Mouse (Mus musculus) forebrain, embryonic 11.5 days (tissue): ENCODE data around the gene Kdf1. TPM values are rescaled to one million over a fixed set of nuclear protein-coding genes. Genes with fewer than 3 reads are reported as not detected.
A peak's percentile ranks its signal among the peaks of the same experiment; 100 is the strongest.

ENCODE experiments used
- ATAC-seq: fragments of 200-750 bp; cut with Nextera tagmentation; replicated peaks from 2 replicates; pipeline ENCODE4 v1.8.0; 2017; ENCODE audit warnings: moderate TSS enrichment; ENCODE audit not compliant: low FRiP score
- DNase-seq: peaks from one replicate; pipeline ENCODE4 v3.0.0-alpha.2; 2017; ENCODE audit warnings: low spot score
- H3K27ac ChIP-seq: fragments of 300-500 bp; sonication (generic); 2 replicates; pipeline ENCODE4 v1.5.1; 2014; ENCODE audit warnings: low read depth, low read length
- H3K27me3 ChIP-seq: fragments of 300-500 bp; sonication (generic); 2 replicates; pipeline ENCODE4 v1.6.1; 2014; ENCODE audit warnings: mild to moderate bottlenecking, low read length, mixed read lengths; ENCODE audit not compliant: control insufficient read depth, insufficient read depth
- H3K36me3 ChIP-seq: fragments of 300-500 bp; sonication (generic); 2 replicates; pipeline ENCODE4 v1.6.1; 2014; ENCODE audit warnings: mild to moderate bottlenecking, low read length, moderate library complexity, mixed read lengths; ENCODE audit not compliant: control insufficient read depth, insufficient read depth
- H3K4me1 ChIP-seq: fragments of 300-500 bp; sonication (generic); replicated peaks from 2 replicates; pipeline ENCODE4 v1.6.1; 2014; ENCODE audit warnings: low read length, mixed read lengths; ENCODE audit not compliant: control insufficient read depth, insufficient read depth
- H3K4me2 ChIP-seq: fragments of 300-500 bp; sonication (generic); 2 replicates; pipeline ENCODE4 v1.6.1; 2014; ENCODE audit warnings: low read depth, mild to moderate bottlenecking, low read length, moderate library complexity, mixed read lengths; ENCODE audit not compliant: severe bottlenecking
- H3K4me3 ChIP-seq: fragments of 300-500 bp; sonication (generic); 2 replicates; pipeline ENCODE4 v1.5.1; 2014; ENCODE audit warnings: low read depth, low read length
- H3K9ac ChIP-seq: fragments of 300-500 bp; sonication (generic); 2 replicates; pipeline ENCODE4 v1.6.1; 2014; ENCODE audit warnings: low read length
- H3K9me3 ChIP-seq: fragments of 300-500 bp; sonication (generic); 2 replicates; pipeline ENCODE4 v1.6.1; 2016; ENCODE audit warnings: low read length, mixed read lengths; ENCODE audit not compliant: control insufficient read depth
- WGBS: fragments of 180-500 bp; shearing (Covaris S2); extraction: QIAGEN DNeasy Blood & Tissue Kit; methylation state at CpG from one replicate; pipeline ENCODE4 v1.1.7; 2014; 5-methylcytosine and 5-hydroxymethylcytosine counted together
- microRNA-seq: library from miRNA; unstranded; fragments of <30 nt; microRNA quantifications from one replicate; pipeline ENCODE4, GENCODE M21; 2016; ENCODE audit not compliant: insufficient number of aligned reads
- polyA plus RNA-seq: library from polyadenylated mRNA; unstranded; fragments of >200 nt; fragmentation: Nextera tagmentation; extraction: Ambion mirVana; gene quantifications from 2 replicates; pipeline ENCODE4 v1.2.1, GENCODE M21; 2014

The Kdf1 gene
- polyA plus RNA-seq, 1 experiment from 2014 or later = 1.1 TPM

- Histone ChIP-seq H3K4me2 (peak overlapping the region; percentile 92), H3K27ac (peak overlapping the region; percentile 84; the same call in 1 of the 2 replicates), H3K9ac (peak overlapping the region; percentile 91), H3K27me3 (no peaks in the 10 kb centered on the region), H3K9me3 (no peaks in the 10 kb centered on the region), H3K4me3 (peak overlapping the region; percentile 96), H3K36me3 (peaks cover 2% of the 10 kb centered on the region; the same call in 1 of the 2 replicates), H3K4me1 (no peaks in the 10 kb centered on the region)
- under 1% methylated on average over 41 of the region's 41 CpGs for WGBS
- ATAC-seq = peak; percentile 44; the same call in 1 of the 2 replicates
- peak; percentile 58 for DNase-seq
These were observed 56.1 kb downstream of the Kdf1 start for GRCm38 (mm10) chr4:133574843-133575202.

- DNase-seq (no peak), ATAC-seq (no peak)
- no peaks in the 10 kb centered on the region for H3K9me3 ChIP-seq
- H3K4me3 ChIP-seq = no peak overlapping the region
- H3K4me1 ChIP-seq = no peaks in the 10 kb centered on the region
- H3K9ac ChIP-seq = no peak overlapping the region
- no peak overlapping the region for H3K4me2 ChIP-seq
- WGBS = 75% methylated on average over 12 of the region's 12 CpGs
- H3K27ac ChIP-seq = no peak overlapping the region
- no peaks in the 10 kb centered on the region for H3K27me3 ChIP-seq
- peaks cover 5% of the 10 kb centered on the region; the same call in 1 of the 2 replicates for H3K36me3 ChIP-seq
These were observed 59.2 kb downstream of the Kdf1 start for GRCm38 (mm10) chr4:133577983-133578382.

Small RNAs within 50 kb of the gene (microRNA-seq; reads per million reads assigned to microRNA genes)
- not detected for gene Gm23158

Other genes starting within 250 kb of the Kdf1 start
- gene Tmem222, start 241.2 kb upstream of the Kdf1 start, polyA plus RNA-seq = 80.6 and 90.9 TPM in 2 replicates
- gene Wdtc1, start 165.5 kb upstream of the Kdf1 start, polyA plus RNA-seq = 21.0 and 24.7 TPM in 2 replicates
- 7.4 and 9.4 TPM in 2 replicates for gene Slc9a1, start 149.3 kb upstream of the Kdf1 start, polyA plus RNA-seq
- 0.76 and 0.80 TPM in 2 replicates for gene Tent5b, start 38.8 kb upstream of the Kdf1 start, polyA plus RNA-seq
- gene Trnp1, start 20.4 kb upstream of the Kdf1 start, polyA plus RNA-seq = 1.8 and 1.9 TPM in 2 replicates
- 348 and 363 TPM in 2 replicates for gene Nudc, start 27.0 kb downstream of the Kdf1 start, polyA plus RNA-seq
- gene Nr0b2, start 34.4 kb downstream of the Kdf1 start, polyA plus RNA-seq = 0.16 TPM in 1 of 2 replicates, not detected in the other
- gene Gpatch3, start 55.8 kb downstream of the Kdf1 start, polyA plus RNA-seq = 9.2 and 9.3 TPM in 2 replicates
- 28.6 and 31.8 TPM in 2 replicates for gene Gpn2, start 65.4 kb downstream of the Kdf1 start, polyA plus RNA-seq
- 11.6 and 15.7 TPM in 2 replicates for gene Sfn, start 83.2 kb downstream of the Kdf1 start, polyA plus RNA-seq
- 4.8 and 6.3 TPM in 2 replicates for gene Zdhhc18, start 131.2 kb downstream of the Kdf1 start, polyA plus RNA-seq
- 17.2 and 17.8 TPM in 2 replicates for gene Pigv, start 153.7 kb downstream of the Kdf1 start, polyA plus RNA-seq
- 54.2 and 56.6 TPM in 2 replicates for gene Arid1a, start 237.8 kb downstream of the Kdf1 start, polyA plus RNA-seq